Mouse (Mus musculus) embryonic facial prominence, embryonic 13.5 days (tissue): ENCODE measurements around the gene Tnrc18. TPM values are rescaled to one million over a fixed set of nuclear protein-coding genes. Genes with fewer than 3 reads are reported as not detected.
A peak's percentile ranks its signal among the peaks of the same experiment; 100 is the strongest.

ENCODE experiments used
- ATAC-seq: fragments of 200-750 bp; cut with Nextera tagmentation; 2 replicates; pipeline ENCODE4 v1.8.0; 2017; ENCODE audit warnings: low read depth; ENCODE audit not compliant: insufficient number of reproducible peaks, insufficient read depth, low FRiP score, low TSS enrichment
- H3K27ac ChIP-seq: fragments of 300-500 bp; sonication (generic); 2 replicates; pipeline ENCODE4 v1.5.1; 2015; ENCODE audit warnings: moderate library complexity, mild to moderate bottlenecking, inconsistent platforms
- H3K27me3 ChIP-seq: fragments of 300-500 bp; sonication (generic); 2 replicates; pipeline ENCODE4 v1.6.1; 2015; ENCODE audit warnings: mild to moderate bottlenecking, inconsistent platforms
- H3K36me3 ChIP-seq: fragments of 300-500 bp; sonication (generic); 2 replicates; pipeline ENCODE4 v1.6.1; 2015; ENCODE audit warnings: mild to moderate bottlenecking, inconsistent platforms
- H3K4me1 ChIP-seq: fragments of 300-500 bp; sonication (generic); 2 replicates; pipeline ENCODE4 v1.6.1; 2015; ENCODE audit warnings: inconsistent platforms
- H3K4me2 ChIP-seq: fragments of 300-500 bp; sonication (generic); 2 replicates; pipeline ENCODE4 v1.6.1; 2015; ENCODE audit warnings: moderate library complexity, mild to moderate bottlenecking, inconsistent platforms
- H3K4me3 ChIP-seq: fragments of 300-500 bp; sonication (generic); 2 replicates; pipeline ENCODE4 v1.5.1; 2015; ENCODE audit warnings: mild to moderate bottlenecking, inconsistent platforms
- H3K9ac ChIP-seq: fragments of 300-500 bp; sonication (generic); 2 replicates; pipeline ENCODE4 v1.6.1; 2015; ENCODE audit warnings: mild to moderate bottlenecking, inconsistent platforms
- H3K9me3 ChIP-seq: fragments of 300-500 bp; sonication (generic); 2 replicates; pipeline ENCODE4 v1.6.1; 2016; ENCODE audit warnings: inconsistent platforms
- WGBS: fragments of 180-500 bp; shearing (Covaris S2); methylation state at CpG from one replicate; pipeline ENCODE4 v1.1.7; 2015; ENCODE audit warnings: mixed read lengths; 5-methylcytosine and 5-hydroxymethylcytosine counted together
- polyA plus RNA-seq: library from polyadenylated mRNA; unstranded; fragments of >200 nt; fragmentation: Nextera tagmentation; extraction: Ambion mirVana; gene quantifications from 2 replicates; pipeline ENCODE4 v1.2.1, GENCODE M21; 2015

Gene Tnrc18
- polyA plus RNA-seq, 1 experiment from 2014 or later: 55.7 TPM

DNA sequence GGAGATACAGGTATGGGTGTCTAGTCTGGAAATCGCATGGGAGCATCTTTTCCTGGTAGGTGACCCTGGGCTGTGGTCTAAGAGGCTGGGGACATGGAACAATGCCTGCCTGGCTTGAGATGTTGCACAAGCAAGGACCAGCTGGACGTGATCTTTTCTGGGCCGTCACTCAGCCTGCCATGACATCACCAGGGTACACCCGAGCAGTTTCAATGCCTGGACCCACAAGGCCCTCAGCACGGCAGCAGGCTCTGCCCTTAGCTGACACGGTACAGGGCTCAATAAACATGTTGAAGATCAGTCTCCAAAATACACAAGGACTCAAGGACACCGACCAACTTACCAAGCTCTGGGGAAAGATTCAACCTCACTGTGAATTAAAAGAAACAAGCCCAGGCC, 34.3 kb downstream of the Tnrc18 start:
- no peak for ATAC-seq
- Histone ChIP-seq H3K27ac (0 out of 2 replicates have a peak overlapping the region, but pooled peaks have one; percentile 8), H3K4me3 (no peak overlapping the region), H3K27me3 (no peaks in the 10 kb centered on the region), H3K4me1 (peaks cover 35% of the 10 kb centered on the region), H3K9ac (no peak overlapping the region), H3K36me3 (peaks cover 87% of the 10 kb centered on the region), H3K9me3 (no peaks in the 10 kb centered on the region), H3K4me2 (no peak overlapping the region)
- WGBS: 71% methylated on average over 7 of the region's 7 CpGs

DNA sequence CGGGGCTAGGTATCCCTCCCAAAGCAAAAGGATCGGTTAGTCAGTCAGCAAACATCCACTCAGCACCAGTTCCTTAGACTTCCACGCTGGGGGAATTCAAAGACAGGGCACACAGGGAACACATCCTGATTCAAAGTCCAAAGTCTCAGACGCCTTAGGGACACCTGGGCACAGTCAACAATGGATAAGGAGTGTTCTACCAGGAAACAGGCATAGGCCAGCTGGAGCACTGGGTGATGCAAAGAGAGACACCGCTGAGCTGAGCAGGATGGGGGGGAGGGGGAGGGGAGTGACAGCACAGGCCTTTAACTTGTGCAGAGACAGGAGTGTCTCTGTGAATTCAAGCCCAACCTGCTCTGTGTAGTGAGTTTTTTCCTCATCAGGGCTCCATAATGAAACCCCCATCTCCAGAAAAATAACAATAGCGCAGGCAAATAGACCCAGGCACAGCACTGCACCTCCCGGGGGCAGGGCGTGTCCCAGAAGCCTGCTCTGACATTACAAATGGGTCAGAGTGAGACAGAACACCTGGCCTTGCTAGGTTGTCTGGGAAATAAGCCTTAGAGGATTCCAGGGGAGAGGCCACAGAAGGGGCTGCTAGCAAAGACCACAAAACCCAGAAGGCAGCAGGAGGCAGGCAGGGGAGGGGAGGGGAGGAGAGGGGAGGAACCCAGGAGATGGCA, 34.9 kb downstream of the Tnrc18 start:
- H3K4me2 ChIP-seq: no peak overlapping the region
- no peak overlapping the region for H3K4me3 ChIP-seq
- WGBS: 85% methylated on average over 8 of the region's 8 CpGs
- 0 out of 2 replicates have a peak overlapping the region, but pooled peaks have one; percentile 8 for H3K27ac ChIP-seq
- no peaks in the 10 kb centered on the region for H3K9me3 ChIP-seq
- H3K4me1 ChIP-seq: peaks cover 35% of the 10 kb centered on the region
- ATAC-seq: no peak
- no peak overlapping the region for H3K9ac ChIP-seq
- peaks cover 87% of the 10 kb centered on the region for H3K36me3 ChIP-seq
- H3K27me3 ChIP-seq: no peaks in the 10 kb centered on the region

DNA sequence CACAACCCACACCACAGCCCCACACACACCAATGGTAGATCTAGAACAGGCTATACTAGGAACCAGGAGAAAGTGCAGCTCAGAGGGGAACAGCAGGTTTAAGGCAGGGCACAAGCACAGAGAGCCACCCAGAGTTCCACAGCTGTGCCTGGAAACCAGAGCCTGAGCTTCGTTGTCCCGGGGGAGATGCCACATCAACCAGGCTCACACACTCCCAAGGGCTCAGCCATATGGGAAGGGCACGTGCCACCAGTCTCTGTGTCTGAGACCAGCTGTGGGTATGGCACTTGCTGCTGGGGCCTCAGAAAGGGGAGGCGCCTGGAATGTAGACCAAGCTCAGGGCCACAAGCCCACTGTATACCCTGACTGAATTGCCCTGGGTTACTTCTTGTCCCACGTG, 36.9 kb downstream of the Tnrc18 start:
- H3K4me2 ChIP-seq: no peak overlapping the region
- H3K36me3 ChIP-seq: peaks cover 88% of the 10 kb centered on the region
- H3K27me3 ChIP-seq: no peaks in the 10 kb centered on the region
- WGBS: 71% methylated on average over 5 of the region's 5 CpGs
- H3K9ac ChIP-seq: no peak overlapping the region
- H3K4me1 ChIP-seq: peaks cover 35% of the 10 kb centered on the region
- H3K27ac ChIP-seq: no peak overlapping the region
- ATAC-seq: no peak; the same call in 1 of the 2 replicates
- no peaks in the 10 kb centered on the region for H3K9me3 ChIP-seq
- H3K4me3 ChIP-seq: no peak overlapping the region

DNA sequence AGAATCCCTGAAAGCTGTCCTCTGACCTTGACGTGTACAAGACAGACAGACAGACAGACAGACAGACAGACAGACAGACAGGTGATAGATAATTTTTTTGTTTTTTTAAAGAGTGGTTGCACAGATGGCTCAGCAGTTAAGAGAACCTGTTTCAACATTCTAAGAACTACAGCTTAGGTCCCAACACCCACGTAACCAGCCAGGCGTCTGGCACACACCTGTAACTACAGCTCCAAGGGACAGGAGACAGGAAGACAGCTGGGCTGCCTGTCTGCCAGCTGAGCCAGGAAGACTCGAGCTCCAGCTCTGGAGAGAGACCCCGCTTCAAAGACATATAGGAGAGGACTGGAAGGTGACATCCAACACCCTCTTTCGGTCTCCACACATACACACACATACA, 38.6 kb downstream of the Tnrc18 start:
- H3K4me2 ChIP-seq: no peak overlapping the region
- H3K9ac ChIP-seq: no peak overlapping the region
- H3K27me3 ChIP-seq: no peaks in the 10 kb centered on the region
- no peak overlapping the region for H3K4me3 ChIP-seq
- no peak overlapping the region for H3K27ac ChIP-seq
- H3K36me3 ChIP-seq: peaks cover 88% of the 10 kb centered on the region
- no peaks in the 10 kb centered on the region for H3K9me3 ChIP-seq
- WGBS: 67% methylated on average over 6 of the region's 6 CpGs
- H3K4me1 ChIP-seq: peaks cover 30% of the 10 kb centered on the region
- no peak for ATAC-seq

DNA sequence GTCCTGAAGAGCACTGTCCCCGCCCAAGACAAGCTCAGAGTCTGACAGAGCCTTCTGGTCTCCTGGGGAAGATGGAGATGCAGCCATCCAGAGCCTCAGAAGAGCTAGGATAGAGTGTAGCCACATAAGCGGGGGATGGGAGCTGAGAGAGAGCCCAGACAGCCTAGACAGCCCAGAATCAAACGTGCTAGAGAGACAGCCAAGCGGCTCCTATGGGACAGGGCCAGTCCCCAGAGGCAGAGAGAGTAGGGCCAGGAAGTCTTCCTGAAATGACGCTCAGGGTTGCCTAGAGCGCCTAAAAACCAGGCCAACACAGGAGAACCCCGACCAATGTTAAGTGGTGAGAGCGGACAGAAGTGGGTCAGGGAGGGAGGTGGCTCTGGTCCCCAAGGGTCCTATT, 39.3 kb downstream of the Tnrc18 start:
- Histone ChIP-seq H3K9ac (no peak overlapping the region), H3K9me3 (no peaks in the 10 kb centered on the region), H3K4me1 (peaks cover 26% of the 10 kb centered on the region), H3K4me3 (no peak overlapping the region), H3K4me2 (no peak overlapping the region), H3K36me3 (peaks cover 88% of the 10 kb centered on the region), H3K27me3 (no peaks in the 10 kb centered on the region), H3K27ac (no peak overlapping the region)
- ATAC-seq: no peak
- 71% methylated on average over 8 of the region's 8 CpGs for WGBS

DNA sequence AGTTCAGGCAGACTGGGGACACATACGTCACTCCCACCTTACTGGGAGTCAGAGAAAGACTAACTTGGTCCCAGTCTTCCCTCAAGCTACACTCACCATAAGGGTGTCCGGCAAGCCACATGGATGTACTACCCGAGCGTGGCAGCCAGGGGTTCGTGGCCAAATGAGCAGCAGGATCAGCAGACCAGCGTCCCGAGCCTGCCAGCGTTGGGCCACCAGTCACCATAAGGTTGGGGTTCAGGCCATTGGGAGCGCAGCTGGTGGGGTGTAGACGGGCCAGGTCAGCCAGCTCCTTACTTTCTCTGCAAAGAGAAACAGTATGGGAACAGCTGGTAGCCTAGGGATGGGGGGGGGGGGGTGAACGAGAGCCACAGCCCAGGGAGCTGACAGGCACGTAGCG, 41.4 kb downstream of the Tnrc18 start:
- Histone ChIP-seq H3K27me3 (no peaks in the 10 kb centered on the region), H3K4me3 (no peak overlapping the region), H3K9me3 (no peaks in the 10 kb centered on the region), H3K4me2 (no peak overlapping the region), H3K9ac (no peak overlapping the region), H3K4me1 (peaks cover 24% of the 10 kb centered on the region), H3K27ac (no peak overlapping the region), H3K36me3 (peaks cover 91% of the 10 kb centered on the region)
- ATAC-seq: no peak
- WGBS: 91% methylated on average over 13 of the region's 13 CpGs

DNA sequence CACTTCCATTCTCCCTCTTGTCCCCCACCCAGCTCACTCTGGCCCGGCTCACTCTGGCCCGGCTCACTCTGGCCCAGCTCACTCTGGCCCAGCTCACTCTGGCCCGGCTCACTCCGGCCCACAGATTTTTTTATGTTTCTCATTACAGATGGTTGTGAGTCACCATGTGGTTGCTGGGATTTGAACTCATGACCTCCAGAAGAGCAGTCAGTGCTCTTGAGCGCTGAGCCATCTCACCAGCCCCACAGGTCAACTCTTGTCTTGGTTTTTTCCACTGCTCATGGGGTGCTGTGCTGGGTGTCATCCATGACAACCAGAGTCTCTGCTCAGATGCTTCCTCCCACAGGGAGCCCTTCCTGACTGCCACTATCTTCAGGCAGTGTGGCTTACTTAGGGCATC, 42.7 kb downstream of the Tnrc18 start:
- Histone ChIP-seq H3K9ac (no peak overlapping the region), H3K4me3 (no peak overlapping the region), H3K4me1 (peaks cover 28% of the 10 kb centered on the region), H3K27me3 (no peaks in the 10 kb centered on the region), H3K4me2 (no peak overlapping the region), H3K9me3 (no peaks in the 10 kb centered on the region), H3K27ac (no peak overlapping the region), H3K36me3 (peaks cover 95% of the 10 kb centered on the region)
- no peak for ATAC-seq
- 92% methylated on average over 5 of the region's 5 CpGs for WGBS

DNA sequence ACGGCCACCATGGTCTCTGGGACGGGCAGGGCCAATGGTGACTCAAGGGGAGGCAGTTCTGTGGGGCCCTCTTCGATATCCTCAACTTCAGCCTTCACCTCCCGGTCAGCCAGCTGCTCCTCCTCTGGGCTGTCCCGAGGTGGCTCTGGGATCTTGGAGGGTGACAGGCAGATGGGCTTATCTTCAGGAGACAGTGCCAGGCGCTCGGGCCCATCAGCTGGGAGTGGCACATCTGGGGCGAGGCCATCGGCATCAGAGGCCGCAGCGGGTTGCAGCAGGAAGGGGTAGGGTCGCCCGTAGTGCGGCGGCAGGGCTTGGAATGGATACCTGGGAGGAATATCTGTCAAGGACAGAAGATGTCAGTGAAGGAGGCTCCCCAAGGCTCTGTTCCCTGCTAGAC, 45.5 kb downstream of the Tnrc18 start:
- WGBS: 88% methylated on average over 15 of the region's 15 CpGs
- H3K27ac ChIP-seq: no peak overlapping the region
- H3K27me3 ChIP-seq: no peaks in the 10 kb centered on the region
- H3K36me3 ChIP-seq: peaks cover 96% of the 10 kb centered on the region
- no peak overlapping the region for H3K9ac ChIP-seq
- H3K4me3 ChIP-seq: no peak overlapping the region
- H3K9me3 ChIP-seq: no peaks in the 10 kb centered on the region
- ATAC-seq: no peak
- no peak overlapping the region for H3K4me2 ChIP-seq
- peaks cover 33% of the 10 kb centered on the region for H3K4me1 ChIP-seq

DNA sequence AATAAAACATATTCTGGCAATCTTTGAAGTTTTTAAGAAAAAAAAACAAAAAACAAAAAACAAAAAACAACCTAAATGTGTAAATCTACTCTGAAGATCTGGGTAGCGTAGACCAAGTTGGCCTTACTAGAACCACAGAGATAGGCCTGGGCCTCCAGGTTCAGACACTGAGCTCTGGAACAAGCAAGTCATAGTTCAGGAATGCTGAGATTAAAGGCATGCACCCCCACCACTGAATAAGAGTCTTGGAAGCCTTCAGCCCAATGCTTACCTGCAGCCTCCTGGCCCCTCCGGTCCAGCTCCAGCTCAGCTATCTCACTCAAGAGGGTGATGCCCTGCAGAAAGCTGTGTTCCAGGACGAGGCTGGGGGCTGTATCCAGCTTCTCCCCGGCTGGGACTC, 46.4 kb downstream of the Tnrc18 start:
- Histone ChIP-seq H3K36me3 (peaks cover 96% of the 10 kb centered on the region), H3K9ac (no peak overlapping the region), H3K4me1 (peaks cover 33% of the 10 kb centered on the region), H3K4me3 (no peak overlapping the region), H3K27ac (0 out of 2 replicates have a peak overlapping the region, but pooled peaks have one; percentile 39), H3K9me3 (no peaks in the 10 kb centered on the region), H3K27me3 (no peaks in the 10 kb centered on the region), H3K4me2 (no peak overlapping the region)
- WGBS: 84% methylated on average over 4 of the region's 4 CpGs
- ATAC-seq: no peak

DNA sequence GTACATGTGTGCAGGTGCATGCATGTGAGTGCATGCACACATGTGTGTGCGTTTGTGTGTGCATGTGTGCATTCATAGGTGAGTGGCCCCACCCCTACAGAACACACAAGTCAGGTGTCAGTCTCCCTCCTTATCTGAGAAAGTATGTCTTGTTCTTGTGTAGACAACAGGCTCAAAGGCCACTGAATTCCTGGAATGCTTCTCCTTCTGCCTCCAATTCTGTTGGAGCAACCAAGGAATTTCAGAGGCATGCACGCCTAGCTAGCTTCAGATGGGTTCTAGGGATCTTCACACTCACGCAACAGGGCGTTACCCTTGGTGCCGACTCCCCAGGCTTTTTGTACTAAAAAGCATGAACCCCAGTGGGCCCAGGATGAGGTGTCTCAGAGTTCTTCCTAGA, 47.8 kb downstream of the Tnrc18 start:
- H3K27me3 ChIP-seq: no peaks in the 10 kb centered on the region
- no peak overlapping the region for H3K4me3 ChIP-seq
- 66% methylated on average over 5 of the region's 5 CpGs for WGBS
- peaks cover 38% of the 10 kb centered on the region for H3K4me1 ChIP-seq
- no peak for ATAC-seq
- no peak overlapping the region for H3K4me2 ChIP-seq
- peak overlapping the region; percentile 57; the same call in 1 of the 2 replicates for H3K27ac ChIP-seq
- H3K9ac ChIP-seq: no peak overlapping the region
- peaks cover 96% of the 10 kb centered on the region for H3K36me3 ChIP-seq
- no peaks in the 10 kb centered on the region for H3K9me3 ChIP-seq

DNA sequence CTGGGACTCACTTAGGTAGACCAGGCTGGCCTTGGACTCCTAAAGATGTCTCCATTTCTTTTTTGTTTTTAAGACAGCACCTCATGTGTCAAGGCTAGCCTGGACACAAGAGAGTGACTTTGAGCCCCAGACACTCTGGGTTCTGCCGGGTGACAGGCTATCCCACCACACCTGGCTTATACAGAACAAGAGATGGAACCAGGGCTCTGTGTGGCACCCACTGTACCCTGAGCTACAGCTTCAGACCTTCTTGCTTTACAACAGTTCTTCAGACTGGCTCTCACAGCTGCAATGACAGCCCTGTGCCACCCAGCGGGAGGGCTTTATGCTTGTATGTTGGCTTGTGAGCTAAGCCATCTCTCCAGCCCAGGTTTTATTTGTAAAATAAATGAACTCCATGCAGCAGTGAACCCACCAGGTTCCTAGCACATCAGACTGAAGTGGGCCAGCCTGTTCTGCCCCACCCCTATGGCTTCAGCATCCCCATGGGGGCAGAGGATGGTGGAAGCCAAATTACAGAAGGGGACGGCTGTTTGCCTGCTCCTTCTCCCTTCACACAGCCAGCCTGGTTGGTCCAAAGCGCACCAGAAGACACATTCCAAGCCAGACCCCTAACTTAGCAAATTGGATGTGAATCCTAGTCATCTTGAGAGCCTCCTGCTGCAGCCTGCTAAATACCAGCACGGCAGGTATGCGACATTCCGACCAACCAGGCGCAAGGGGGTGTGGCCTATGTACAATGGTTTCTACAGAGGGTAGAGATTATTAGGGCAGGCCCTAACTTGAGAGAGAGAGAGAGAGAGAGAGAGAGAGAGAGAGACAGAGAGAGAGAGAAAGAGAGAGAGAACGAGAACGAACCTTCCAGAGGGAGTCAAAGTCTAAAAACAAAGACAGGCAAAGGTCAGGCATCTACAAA, 48.9 kb downstream of the Tnrc18 start:
- Histone ChIP-seq H3K27ac (peak overlapping the region; percentile 78), H3K4me3 (no peak overlapping the region), H3K9ac (peak overlapping the region; percentile 17; the same call in 1 of the 2 replicates), H3K4me2 (no peak overlapping the region), H3K27me3 (no peaks in the 10 kb centered on the region), H3K9me3 (no peaks in the 10 kb centered on the region), H3K4me1 (peaks cover 44% of the 10 kb centered on the region), H3K36me3 (peaks cover 96% of the 10 kb centered on the region)
- 49% methylated on average over 10 of the region's 10 CpGs for WGBS
- ATAC-seq: no peak

DNA sequence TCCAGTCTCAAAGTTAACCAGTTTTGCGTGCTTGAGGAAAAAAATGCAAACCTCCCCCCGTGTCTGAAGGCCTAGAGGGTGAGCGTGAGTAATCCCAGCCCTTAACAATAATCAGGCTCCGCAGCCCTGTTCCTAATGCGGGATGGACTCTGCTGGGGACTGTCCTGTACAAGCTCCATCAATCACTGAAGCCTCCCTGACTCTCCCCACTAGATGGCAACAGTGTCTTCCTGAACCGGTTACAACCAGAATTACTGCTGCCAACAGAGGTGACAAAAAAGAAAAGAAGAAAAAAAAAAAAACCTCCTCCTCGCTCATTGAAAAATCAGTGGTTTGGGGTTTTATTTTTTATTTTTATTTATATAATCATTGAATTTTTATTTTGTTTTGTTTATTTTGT, 49.5 kb downstream of the Tnrc18 start:
- ATAC-seq: no peak
- Histone ChIP-seq H3K4me1 (peaks cover 44% of the 10 kb centered on the region), H3K36me3 (peaks cover 95% of the 10 kb centered on the region), H3K4me3 (no peak overlapping the region), H3K9ac (no peak overlapping the region), H3K9me3 (no peaks in the 10 kb centered on the region), H3K27me3 (no peaks in the 10 kb centered on the region), H3K27ac (no peak overlapping the region), H3K4me2 (no peak overlapping the region)
- WGBS: 16% methylated on average over 7 of the region's 7 CpGs
